Mouse (Mus musculus) limb, embryonic 15.5 days (tissue): ENCODE results near the gene Slc5a9. TPM values are rescaled to one million over a fixed set of nuclear protein-coding genes. Genes with fewer than 3 reads are reported as not detected.
A peak's percentile ranks its signal among the peaks of the same experiment; 100 is the strongest.
"Not testable (repeated sequence)": the region's sequence is repeated elsewhere in the genome, so short reads cannot be mapped to it uniquely, and the experiment has no call there.

ENCODE experiments used
- ATAC-seq: fragments of 200-750 bp; cut with Nextera tagmentation; 2 replicates; pipeline ENCODE4 v1.8.0; 2017; ENCODE audit warnings: low read depth, moderate TSS enrichment; ENCODE audit not compliant: insufficient number of reproducible peaks, low FRiP score, low TSS enrichment
- H3K27ac ChIP-seq: fragments of 300-500 bp; sonication (generic); 2 replicates; pipeline ENCODE4 v1.5.1; 2015; ENCODE audit warnings: moderate library complexity, mild to moderate bottlenecking, inconsistent platforms
- H3K27me3 ChIP-seq: fragments of 300-500 bp; sonication (generic); 2 replicates; pipeline ENCODE4 v1.6.1; 2015; ENCODE audit warnings: inconsistent platforms
- H3K36me3 ChIP-seq: fragments of 300-500 bp; sonication (generic); 2 replicates; pipeline ENCODE4 v1.6.1; 2015; ENCODE audit warnings: inconsistent platforms
- H3K4me1 ChIP-seq: fragments of 300-500 bp; sonication (generic); 2 replicates; pipeline ENCODE4 v1.6.1; 2015; ENCODE audit warnings: inconsistent platforms
- H3K4me2 ChIP-seq: fragments of 300-500 bp; sonication (generic); 2 replicates; pipeline ENCODE4 v1.6.1; 2015; ENCODE audit warnings: mild to moderate bottlenecking, inconsistent platforms
- H3K4me3 ChIP-seq: fragments of 300-500 bp; sonication (generic); 2 replicates; pipeline ENCODE4 v1.5.1; 2015; ENCODE audit warnings: mild to moderate bottlenecking, inconsistent platforms
- H3K9ac ChIP-seq: fragments of 300-500 bp; sonication (generic); 2 replicates; pipeline ENCODE4 v1.6.1; 2015; ENCODE audit warnings: inconsistent platforms
- H3K9me3 ChIP-seq: fragments of 300-500 bp; sonication (generic); 2 replicates; pipeline ENCODE4 v1.6.1; 2016; ENCODE audit warnings: inconsistent platforms
- WGBS: fragments of 180-500 bp; shearing (Covaris S2); methylation state at CpG from one replicate; pipeline ENCODE4 v1.1.7; 2015; 5-methylcytosine and 5-hydroxymethylcytosine counted together
- polyA plus RNA-seq: library from polyadenylated mRNA; unstranded; fragments of >200 nt; fragmentation: Nextera tagmentation; extraction: Ambion mirVana; gene quantifications from 2 replicates; pipeline ENCODE4 v1.2.1, GENCODE M21; 2015

Gene Slc5a9
- 3.2 and 3.4 TPM in 2 replicates for polyA plus RNA-seq

DNA sequence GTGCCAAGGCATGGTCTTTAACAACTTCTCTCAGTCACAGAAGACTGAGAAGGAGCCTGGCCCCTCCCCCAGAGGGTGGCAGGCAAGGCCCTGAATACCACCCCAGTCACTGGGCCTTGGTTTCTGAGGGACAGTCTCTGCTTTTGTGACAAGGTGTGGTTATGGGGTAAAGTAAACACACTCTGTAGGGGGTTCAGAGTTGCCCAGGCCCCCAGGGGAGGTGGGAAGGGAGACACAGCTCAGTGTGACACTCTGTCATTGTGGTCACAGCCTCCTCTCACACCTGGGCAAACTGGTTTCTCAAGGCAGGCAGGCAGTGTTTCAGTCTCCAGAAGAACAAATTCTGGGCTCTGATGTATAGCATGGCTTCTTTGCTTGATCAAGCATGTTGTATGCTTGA is at the start of gene Slc5a9:
TSS of gene Slc5a9 (minus strand) at position 144 of the 400 bp plus-strand sequence.
- no peaks in the 10 kb centered on the region for H3K4me1 ChIP-seq
- H3K4me2 ChIP-seq: no peak within 1 kb of the TSS
- H3K27me3 ChIP-seq: no peaks in the 10 kb centered on the region
- no peak for ATAC-seq
- H3K36me3 ChIP-seq: no peaks in the 10 kb centered on the region
- H3K27ac ChIP-seq: no peak within 1 kb of the TSS
- no peak within 1 kb of the TSS for H3K4me3 ChIP-seq
- H3K9ac ChIP-seq: no peak within 1 kb of the TSS
- H3K9me3 ChIP-seq: no peaks in the 10 kb centered on the region

GRCm38 (mm10) chr4:111919092-111919491 is 16.4 kb upstream of the Slc5a9 start, which contains the start of gene Skint8:
Gene Skint8 (plus strand): TSS chr4:111919392.
- H3K4me3 ChIP-seq: no peak within 1 kb of the TSS
- H3K4me1 ChIP-seq: no peaks in the 10 kb centered on the region
- no peaks in the 10 kb centered on the region for H3K27me3 ChIP-seq
- no peak for ATAC-seq
- no peaks in the 10 kb centered on the region for H3K9me3 ChIP-seq
- no peaks in the 10 kb centered on the region for H3K36me3 ChIP-seq
- no peak within 1 kb of the TSS for H3K27ac ChIP-seq
- no peak within 1 kb of the TSS for H3K4me2 ChIP-seq
- 69% methylated on average over 1 of the region's 1 CpGs for WGBS
- H3K9ac ChIP-seq: no peak within 1 kb of the TSS

- WGBS: 46% methylated on average over 2 of the region's 2 CpGs
- Histone ChIP-seq H3K4me1 (no peaks in the 10 kb centered on the region), H3K4me3 (no peak overlapping the region), H3K36me3 (no peaks in the 10 kb centered on the region), H3K27me3 (no peaks in the 10 kb centered on the region), H3K27ac (no peak overlapping the region), H3K9me3 (no peaks in the 10 kb centered on the region), H3K4me2 (no peak overlapping the region), H3K9ac (no peak overlapping the region)
- no peak for ATAC-seq
These were observed 5.2 kb upstream of the Slc5a9 start for GRCm38 (mm10) chr4:111907926-111908325.

GRCm38 (mm10) chr4:111901473-111901872 is 1.2 kb downstream of the Slc5a9 start:
- no peak overlapping the region for H3K27ac ChIP-seq
- ATAC-seq: no peak
- no peaks in the 10 kb centered on the region for H3K36me3 ChIP-seq
- WGBS: 84% methylated on average over 1 of the region's 1 CpGs
- no peak overlapping the region for H3K4me2 ChIP-seq
- no peaks in the 10 kb centered on the region for H3K27me3 ChIP-seq
- no peak overlapping the region for H3K4me3 ChIP-seq
- no peaks in the 10 kb centered on the region for H3K9me3 ChIP-seq
- no peaks in the 10 kb centered on the region for H3K4me1 ChIP-seq
- no peak overlapping the region for H3K9ac ChIP-seq

GRCm38 (mm10) chr4:111900491-111900890 is 2.2 kb downstream of the Slc5a9 start:
- WGBS: 73% methylated on average over 1 of the region's 1 CpGs

DNA sequence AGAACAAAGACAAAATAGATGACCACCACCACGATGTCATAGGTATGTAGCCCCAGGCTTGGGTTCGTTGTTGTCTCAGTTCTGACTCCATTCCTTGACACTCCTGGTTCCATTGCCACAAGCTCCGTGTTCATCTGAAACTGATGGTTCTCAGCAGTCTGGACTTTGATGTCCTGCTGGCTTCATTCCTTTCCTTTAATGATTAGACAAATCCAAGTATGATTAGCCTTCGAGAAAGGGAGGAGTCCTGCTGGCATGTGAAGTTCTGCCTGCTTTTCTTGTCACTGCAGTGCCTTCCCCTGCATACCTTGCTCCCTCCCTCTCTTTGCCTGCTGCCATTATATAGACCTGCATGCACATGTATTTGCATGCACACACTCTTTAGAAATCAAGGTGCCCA is 4.2 kb downstream of the Slc5a9 start:
- WGBS: 50% methylated on average over 4 of the region's 4 CpGs

More at GRCm38 (mm10) chr4:111900491-111900890, 2.2 kb downstream of the Slc5a9 start:
- H3K4me3 ChIP-seq, H3K36me3 ChIP-seq, H3K27ac ChIP-seq, H3K27me3 ChIP-seq, H3K9ac ChIP-seq, ATAC-seq, H3K4me1 ChIP-seq, H3K4me2 ChIP-seq, H3K9me3 ChIP-seq: not testable (repeated sequence)

DNA sequence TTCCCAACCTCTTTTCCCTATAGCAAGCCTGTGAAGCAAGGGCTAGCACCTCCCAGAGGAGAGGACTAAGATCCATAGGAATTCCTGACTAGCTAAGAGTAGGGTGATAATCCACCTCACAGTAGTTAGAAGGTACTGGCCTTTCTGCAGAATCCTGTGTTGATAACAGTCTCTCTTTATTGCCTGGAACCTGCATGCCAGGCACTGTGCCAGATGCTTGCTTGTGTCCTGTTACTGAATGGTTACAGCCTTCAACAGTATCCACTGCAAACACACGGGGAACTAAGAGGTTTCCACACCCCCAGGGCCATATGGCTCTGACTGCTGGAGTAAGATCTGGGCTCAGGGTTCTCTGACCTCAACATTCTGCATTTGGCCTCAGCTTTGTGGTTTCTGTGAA is 5.0 kb downstream of the Slc5a9 start:
- H3K36me3 ChIP-seq: no peaks in the 10 kb centered on the region
- H3K4me2 ChIP-seq: no peak overlapping the region
- no peaks in the 10 kb centered on the region for H3K4me1 ChIP-seq
- H3K27me3 ChIP-seq: no peaks in the 10 kb centered on the region
- H3K9ac ChIP-seq: no peak overlapping the region
- H3K27ac ChIP-seq: no peak overlapping the region
- 13% methylated on average over 1 of the region's 1 CpGs for WGBS
- no peak for ATAC-seq
- H3K9me3 ChIP-seq: no peaks in the 10 kb centered on the region
- no peak overlapping the region for H3K4me3 ChIP-seq

More for the DNA sequence above, 4.2 kb downstream of the Slc5a9 start:
- Histone ChIP-seq H3K9me3 (no peaks in the 10 kb centered on the region), H3K4me2 (no peak overlapping the region), H3K9ac (no peak overlapping the region), H3K4me1 (no peaks in the 10 kb centered on the region), H3K27ac (no peak overlapping the region), H3K4me3 (no peak overlapping the region), H3K27me3 (no peaks in the 10 kb centered on the region), H3K36me3 (no peaks in the 10 kb centered on the region)
- ATAC-seq: no peak

DNA sequence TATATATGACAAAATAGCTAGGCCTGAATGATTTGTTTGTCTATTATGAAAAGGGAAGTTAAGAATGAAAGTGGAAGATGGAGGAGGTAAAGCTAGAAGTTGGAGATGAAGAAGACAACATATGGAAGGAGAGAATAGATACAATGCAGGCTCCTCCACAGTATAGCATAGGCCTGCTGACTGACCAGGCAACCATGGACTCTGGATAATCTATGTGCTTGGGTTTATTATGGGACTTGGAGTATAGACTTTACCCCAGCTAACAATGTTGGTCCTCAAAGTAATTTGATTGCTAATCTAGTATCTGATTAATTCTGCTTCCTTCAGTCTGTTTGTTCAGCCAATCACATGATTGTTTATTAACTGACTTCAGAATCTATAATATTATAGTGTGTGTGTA is 10.6 kb downstream of the Slc5a9 start:
- Histone ChIP-seq H3K27ac (no peak overlapping the region), H3K4me1 (no peaks in the 10 kb centered on the region), H3K27me3 (no peaks in the 10 kb centered on the region), H3K9me3 (no peaks in the 10 kb centered on the region), H3K36me3 (no peaks in the 10 kb centered on the region), H3K4me3 (no peak overlapping the region), H3K4me2 (no peak overlapping the region), H3K9ac (no peak overlapping the region)
- no peak for ATAC-seq

DNA sequence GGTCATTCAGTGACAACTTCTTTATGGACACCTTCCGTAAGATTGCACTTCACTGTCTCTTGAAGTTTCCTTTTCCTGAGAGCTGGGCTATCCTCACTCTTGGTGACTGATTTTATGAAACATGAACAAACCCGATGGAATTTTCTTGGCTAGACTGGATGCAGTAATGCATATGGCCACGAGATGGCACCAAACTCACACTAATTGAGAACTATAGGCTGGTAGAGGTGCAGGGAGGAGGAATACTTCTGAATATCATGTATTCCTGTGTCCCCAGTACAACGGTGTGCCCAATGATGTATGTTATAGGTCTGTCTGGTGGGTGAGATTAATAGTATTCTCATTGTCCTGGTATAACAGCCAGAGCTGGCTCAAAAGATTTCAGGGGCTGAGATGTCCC is 16.1 kb downstream of the Slc5a9 start:
- Histone ChIP-seq H3K27ac (no peak overlapping the region), H3K9ac (no peak overlapping the region), H3K4me1 (0 out of 2 replicates have a peak, but pooled peaks cover 3% of the 10 kb centered on the region), H3K4me2 (no peak overlapping the region), H3K36me3 (no peaks in the 10 kb centered on the region), H3K27me3 (no peaks in the 10 kb centered on the region), H3K4me3 (no peak overlapping the region), H3K9me3 (no peaks in the 10 kb centered on the region)
- whole genome bisulfite sequencing: 19% methylated on average over 4 of the region's 4 CpGs
- no peak for ATAC-seq

DNA sequence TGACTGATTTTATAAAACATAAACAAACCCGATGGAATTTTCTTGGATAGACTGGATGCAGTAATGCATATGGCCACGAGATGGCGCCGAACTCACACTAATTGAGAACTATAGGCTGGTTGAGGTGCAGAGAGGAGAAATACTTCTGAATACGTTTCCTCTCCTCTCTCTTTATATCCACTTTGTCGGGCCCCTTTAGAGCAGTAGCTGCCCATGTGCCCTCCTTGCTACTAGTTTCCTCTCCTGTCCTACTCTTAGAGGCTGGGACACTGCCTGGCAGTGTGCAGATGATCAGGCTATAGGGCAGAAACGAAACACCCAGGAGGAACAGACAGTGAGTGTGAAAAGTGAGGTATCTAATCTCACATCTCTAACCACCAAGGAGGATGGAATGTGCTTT is 16.7 kb downstream of the Slc5a9 start:
- H3K27ac ChIP-seq: no peak overlapping the region
- peak overlapping the region; percentile 27 for H3K4me2 ChIP-seq
- WGBS: 11% methylated on average over 7 of the region's 7 CpGs
- no peaks in the 10 kb centered on the region for H3K27me3 ChIP-seq
- H3K9me3 ChIP-seq: no peaks in the 10 kb centered on the region
- no peaks in the 10 kb centered on the region for H3K36me3 ChIP-seq
- no peak overlapping the region for H3K9ac ChIP-seq
- ATAC-seq: no peak
- H3K4me1 ChIP-seq: 0 out of 2 replicates have a peak, but pooled peaks cover 3% of the 10 kb centered on the region
- no peak overlapping the region for H3K4me3 ChIP-seq

DNA sequence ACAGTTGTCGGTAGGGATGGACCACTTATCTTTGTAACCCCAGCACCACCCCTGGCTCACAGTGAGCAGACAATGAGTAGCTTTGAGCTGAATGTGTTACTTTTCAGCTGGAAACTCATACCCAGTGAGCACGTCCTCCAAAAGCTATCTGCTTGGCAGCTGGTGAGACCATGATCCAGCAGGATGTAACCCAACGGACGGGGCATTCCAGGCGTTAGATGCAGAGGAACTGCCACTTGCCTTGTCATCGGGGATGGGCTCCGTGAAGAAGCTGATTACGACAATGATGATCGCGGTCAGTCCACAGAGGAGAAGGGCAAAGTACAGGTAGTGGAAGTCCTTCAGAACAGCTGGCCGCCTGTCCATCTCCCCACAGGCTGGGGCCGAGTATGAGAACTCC is 19.2 kb downstream of the Slc5a9 start:
- H3K4me1 ChIP-seq: 0 out of 2 replicates have a peak, but pooled peaks cover 3% of the 10 kb centered on the region
- no peak overlapping the region for H3K4me3 ChIP-seq
- no peaks in the 10 kb centered on the region for H3K9me3 ChIP-seq
- H3K36me3 ChIP-seq: no peaks in the 10 kb centered on the region
- 87% methylated on average over 12 of the region's 12 CpGs for WGBS
- ATAC-seq: no peak
- no peak overlapping the region for H3K4me2 ChIP-seq
- no peaks in the 10 kb centered on the region for H3K27me3 ChIP-seq
- H3K9ac ChIP-seq: no peak overlapping the region
- no peak overlapping the region for H3K27ac ChIP-seq

DNA sequence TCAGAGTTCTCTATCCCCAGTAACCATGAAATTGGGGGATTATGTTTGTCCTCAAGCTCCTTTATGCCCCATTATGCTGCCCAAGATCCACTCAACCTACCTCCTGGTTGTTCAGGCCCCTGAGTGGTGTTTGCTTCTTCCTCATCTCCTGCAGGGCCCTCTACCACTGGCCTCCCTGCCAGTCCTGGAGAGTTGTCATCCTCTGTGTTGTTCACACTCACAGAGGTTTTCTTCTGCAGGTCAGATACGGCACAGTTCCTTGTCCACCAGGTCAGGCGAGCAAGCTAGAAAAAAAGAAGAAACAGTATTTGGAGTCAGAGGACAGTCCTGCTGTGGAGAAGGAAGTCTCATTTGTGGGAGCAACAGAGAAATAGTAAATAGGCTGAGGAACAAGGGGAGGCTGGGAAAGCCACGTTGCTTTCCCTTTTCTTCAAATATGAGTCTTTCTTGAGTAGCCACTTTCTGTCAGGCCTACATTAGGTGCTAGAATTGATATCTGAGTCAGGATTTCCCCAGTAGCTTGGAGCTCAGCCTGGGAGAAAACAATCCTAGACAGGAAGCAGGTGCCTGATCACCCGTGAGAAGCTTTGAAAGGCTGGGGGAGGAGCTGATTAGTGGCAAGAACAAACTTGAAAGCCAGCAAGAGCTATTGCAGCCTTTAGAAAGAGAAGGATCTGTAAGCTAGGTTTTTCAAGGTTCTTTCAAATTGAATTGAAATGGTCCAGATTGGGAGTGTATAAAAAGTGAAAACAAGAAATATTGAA is 22.4 kb downstream of the Slc5a9 start:
- 45% methylated on average over 4 of the region's 4 CpGs for WGBS
- no peak overlapping the region for H3K27ac ChIP-seq
- H3K9ac ChIP-seq: no peak overlapping the region
- H3K4me2 ChIP-seq: no peak overlapping the region
- no peaks in the 10 kb centered on the region for H3K36me3 ChIP-seq
- ATAC-seq: no peak
- no peak overlapping the region for H3K4me3 ChIP-seq
- no peaks in the 10 kb centered on the region for H3K4me1 ChIP-seq
- no peaks in the 10 kb centered on the region for H3K27me3 ChIP-seq
- H3K9me3 ChIP-seq: no peaks in the 10 kb centered on the region
